11 mouse cellular contexts compared by ENCODE assay signal in genomic region chr17:61667428-61667827, GRCm38 (mm10).
DNase-seq lines count a peak whose midpoint lies in the region; ATAC-seq lines count a peak whose summit lies in the region.
"Had no signal": no experiment of that assay in that cellular context is flagged by ENCODE, and none has a peak within 500 bp of the region (broad histone marks: within the 10 kb centered on the region; RNA-seq: fewer than 3 reads in every experiment).

No protein-coding gene starts in this region.

- H3K9me3 ChIP-seq in kidney, embryonic 16.5 days (ENCODE audit: low read length): no peaks in the 10 kb centered on the region
- no peaks in the 10 kb centered on the region for H3K9me3 ChIP-seq in kidney, embryonic 14.5 days (ENCODE audit: control insufficient read depth, low read length)

- H3K9ac ChIP-seq in kidney, embryonic 16.5 days (replicated peaks; ENCODE audit: low read length): no peak overlapping the region
- no peak overlapping the region for H3K9ac ChIP-seq in kidney, embryonic 14.5 days (ENCODE audit: low read depth, low read length)
- H3K9ac ChIP-seq: hindbrain, embryonic 15.5 days had no signal

- H3K4me3 ChIP-seq in kidney, embryonic 16.5 days (ENCODE audit: low read length): no peak overlapping the region
- H3K4me3 ChIP-seq in kidney, embryonic 14.5 days (ENCODE audit: low read length): no peak overlapping the region
- H3K4me3 ChIP-seq: hindbrain, embryonic 15.5 days had no signal

- no peaks in the 10 kb centered on the region for H3K4me1 ChIP-seq in kidney, embryonic 16.5 days (ENCODE audit: insufficient read depth, low read length)
- H3K4me1 ChIP-seq in kidney, embryonic 14.5 days (ENCODE audit: control insufficient read depth, insufficient read depth, low read length): no peaks in the 10 kb centered on the region
- H3K4me1 ChIP-seq: hindbrain, embryonic 15.5 days had no signal

- no peak overlapping the region for H3K27ac ChIP-seq in kidney, embryonic 16.5 days (ENCODE audit: low read length)
- H3K27ac ChIP-seq in kidney, embryonic 14.5 days (ENCODE audit: low read depth, low read length): no peak overlapping the region
- H3K27ac ChIP-seq: hindbrain, embryonic 15.5 days had no signal

- DNase-seq in adrenal gland, postnatal 10 days: peak; percentile 36
- no peak for DNase-seq in adrenal gland, adult 8-10 months
- peak; percentile 3 to 10 for DNase-seq in frontal cortex, postnatal 10 days (ENCODE audit: low spot score in 2 of 2)
- peak; percentile 74 for DNase-seq in right cerebral cortex, adult 18-20 months
- no peak for DNase-seq in urinary bladder, postnatal 14 days (ENCODE audit: low spot score)
- DNase-seq in Muller cell, postnatal 12 days (ENCODE audit: inconsistent ontology term): no peak
- DNase-seq: lung, postnatal 4 days had no signal

- no peak overlapping the region for H3K4me2 ChIP-seq in kidney, embryonic 16.5 days (replicated peaks; ENCODE audit: low read depth, low read length)
- no peak overlapping the region for H3K4me2 ChIP-seq in kidney, embryonic 14.5 days (replicated peaks; ENCODE audit: low read depth, low read length)
- H3K4me2 ChIP-seq: heart, embryonic 11.5 days; hindbrain, embryonic 15.5 days had no signal

- H3K27me3 ChIP-seq in kidney, embryonic 16.5 days (ENCODE audit: insufficient read depth, low read length): no peaks in the 10 kb centered on the region
- H3K27me3 ChIP-seq in kidney, embryonic 14.5 days (ENCODE audit: control insufficient read depth, insufficient read depth, low read length): no peaks in the 10 kb centered on the region
- H3K27me3 ChIP-seq: hindbrain, embryonic 15.5 days had no signal

- no peaks in the 10 kb centered on the region for H3K36me3 ChIP-seq in kidney, embryonic 16.5 days (ENCODE audit: insufficient read depth, low read length)
- H3K36me3 ChIP-seq in kidney, embryonic 14.5 days (ENCODE audit: control insufficient read depth, insufficient read depth, low read length): no peaks in the 10 kb centered on the region
- H3K36me3 ChIP-seq: hindbrain, embryonic 15.5 days had no signal

- ATAC-seq in kidney, embryonic 16.5 days (ENCODE audit: low FRiP score, low TSS enrichment): peak; percentile 31; the same call in 1 of the 2 replicates
- no peak for ATAC-seq in kidney, embryonic 14.5 days (ENCODE audit: low FRiP score, low TSS enrichment)

Comparison
In these comparisons a context has a peak if more than half of its experiments do, and no peak if none do; other contexts are left out.
1. DNase-seq: peak in adrenal gland, postnatal 10 days (single experiment), frontal cortex, postnatal 10 days (2 of 2) and right cerebral cortex, adult 18-20 months (single experiment); none in adrenal gland, adult 8-10 months (single experiment), urinary bladder, postnatal 14 days (single experiment) and Muller cell, postnatal 12 days (single experiment).